Mouse (Mus musculus) liver, embryonic 14.5 days (tissue): ENCODE results near the gene Atrnl1. TPM values are rescaled to one million over a fixed set of nuclear protein-coding genes. Genes with fewer than 3 reads are reported as not detected.

ENCODE experiments used
- ATAC-seq: fragments of 200-750 bp; cut with Nextera tagmentation; 2 replicates; pipeline ENCODE4 v1.8.0; 2017; ENCODE audit warnings: moderate number of reproducible peaks, mild to moderate bottlenecking, moderate library complexity; ENCODE audit not compliant: insufficient read depth
- DNase-seq, 3 experiments: peaks; one replicate each; pipeline ENCODE4 v3.0.0-alpha.2; 2012 to 2013; ENCODE audit warnings: low read depth in 3 of 3, low spot score in 3 of 3
- H3K27ac ChIP-seq: fragments of 300-500 bp; sonication (generic); 2 replicates; pipeline ENCODE4 v1.5.1; 2014; ENCODE audit warnings: moderate library complexity, mild to moderate bottlenecking, control low read depth, inconsistent platforms
- H3K27me3 ChIP-seq: fragments of 300-500 bp; sonication (generic); 2 replicates; pipeline ENCODE4 v1.6.1; 2014; ENCODE audit warnings: mild to moderate bottlenecking, low read length, moderate library complexity; ENCODE audit not compliant: control insufficient read depth, insufficient read depth
- H3K36me3 ChIP-seq: fragments of 300-500 bp; sonication (generic); replicated peaks from 2 replicates; pipeline ENCODE4 v1.6.1; 2014; ENCODE audit warnings: low read depth; ENCODE audit not compliant: control insufficient read depth, insufficient read depth
- H3K4me1 ChIP-seq, 2 experiments: fragments of 200-500 bp in 1 of 2; fragments of 300-500 bp in 1 of 2; sonication (generic) in 1 of 2; replicated peaks; 2 replicates each; pipeline ENCODE4 v1.6.1; 2012 to 2014; ENCODE audit warnings: antibody characterized with exemption in 1 of 2, inconsistent platforms in 1 of 2, low read length in 1 of 2; ENCODE audit not compliant: control insufficient read depth in 2 of 2, insufficient read depth in 2 of 2
- H3K4me2 ChIP-seq: fragments of 300-500 bp; sonication (generic); 2 replicates; pipeline ENCODE4 v1.6.1; 2014; ENCODE audit warnings: low read depth, mild to moderate bottlenecking, control low read depth, moderate library complexity
- H3K4me3 ChIP-seq, 2 experiments: fragments of 200-500 bp in 1 of 2; fragments of 300-500 bp in 1 of 2; sonication (generic) in 1 of 2; 2 replicates each; pipeline ENCODE4 v1.5.1; 2012 to 2014; ENCODE audit warnings: low read depth in 2 of 2, low read length in 2 of 2, mild to moderate bottlenecking in 2 of 2, control low read depth in 1 of 2, inconsistent platforms in 1 of 2, moderate library complexity in 1 of 2; ENCODE audit not compliant: insufficient read depth in 1 of 2
- H3K9ac ChIP-seq: fragments of 300-500 bp; sonication (generic); replicated peaks from 2 replicates; pipeline ENCODE4 v1.6.1; 2014; ENCODE audit warnings: mild to moderate bottlenecking, control low read depth, moderate library complexity
- H3K9me3 ChIP-seq: fragments of 300-500 bp; sonication (generic); 2 replicates; pipeline ENCODE4 v1.6.1; 2016; ENCODE audit warnings: low read length, mixed read lengths; ENCODE audit not compliant: control insufficient read depth
- CTCF ChIP-seq: IDR thresholded peaks from 2 replicates; pipeline ENCODE4 v1.5.1; 2016; ENCODE audit warnings: antibody characterized with exemption, low read depth, control low read depth
- EP300 ChIP-seq: IDR thresholded peaks from 2 replicates; pipeline ENCODE4 v1.6.1; 2016; ENCODE audit warnings: antibody characterized with exemption, low read depth
- WGBS: fragments of 180-500 bp; shearing (Covaris S2); extraction: QIAGEN DNeasy Blood & Tissue Kit; methylation state at CpG from one replicate; pipeline ENCODE4 v1.1.7; 2014; ENCODE audit not compliant: insufficient replicate concordance; 5-methylcytosine and 5-hydroxymethylcytosine counted together
- polyA plus RNA-seq, 2 experiments: library from polyadenylated mRNA; depleted of rRNA in 1 of 2; stranded (reverse) in 1 of 2; unstranded in 1 of 2; fragments of >200 nt; fragmentation: Nextera tagmentation in 1 of 2; extraction: Ambion mirVana in 1 of 2; gene quantifications; 2 replicates each; pipeline versions ENCODE4 v1.2.1 to v1.2.3; 2012 to 2014

Atrnl1 gene
- polyA plus RNA-seq, 2 experiments = 0.46 to 1.3 TPM

DNA sequence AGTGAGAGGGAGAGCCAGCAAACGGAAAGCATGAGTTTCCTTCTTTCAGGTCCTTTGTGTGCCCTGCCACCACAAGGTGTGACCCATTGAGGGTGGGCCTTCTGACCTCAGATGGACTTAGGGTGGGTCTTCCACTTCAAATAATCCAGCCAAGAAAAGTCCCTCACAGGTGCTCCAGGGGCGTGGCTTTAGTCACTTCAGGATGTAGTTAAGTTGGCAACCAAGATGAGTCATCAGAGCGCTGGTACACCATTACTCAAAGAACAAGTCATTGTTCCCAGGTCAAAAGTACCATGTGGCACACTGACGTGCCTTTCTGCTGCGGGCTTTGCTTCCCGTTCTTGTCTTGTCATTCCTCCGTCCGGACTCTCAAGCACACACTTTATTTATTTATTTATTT lies 16.4 kb downstream of the Atrnl1 start:
- Histone ChIP-seq H3K27me3 (no peaks in the 10 kb centered on the region), H3K36me3 (no peaks in the 10 kb centered on the region), H3K4me3 (no peak overlapping the region), H3K4me1 (no peaks in the 10 kb centered on the region), H3K9me3 (no peaks in the 10 kb centered on the region), H3K27ac (no peak overlapping the region), H3K4me2 (no peak overlapping the region), H3K9ac (no peak overlapping the region)
- WGBS = 77% methylated on average over 8 of the region's 8 CpGs
- no peak for TF ChIP-seq EP300
- TF ChIP-seq CTCF = no peak
- DNase-seq = no peak
- ATAC-seq = no peak

GRCm38 (mm10) chr19:57642536-57642935 lies 31.7 kb downstream of the Atrnl1 start:
- 90% methylated on average over 21 of the region's 21 CpGs for WGBS

GRCm38 (mm10) chr19:57642980-57643379 lies 32.1 kb downstream of the Atrnl1 start:
- 56% methylated on average over 2 of the region's 2 CpGs for WGBS
- H3K27ac ChIP-seq = no peak overlapping the region
- no peak overlapping the region for H3K4me2 ChIP-seq
- no peaks in the 10 kb centered on the region for H3K4me1 ChIP-seq
- no peak overlapping the region for H3K4me3 ChIP-seq
- H3K9ac ChIP-seq = no peak overlapping the region
- no peaks in the 10 kb centered on the region for H3K27me3 ChIP-seq
- TF ChIP-seq EP300 = no peak
- DNase-seq (peak; percentile 14 to 19 (median 17)), ATAC-seq (no peak)
- no peaks in the 10 kb centered on the region for H3K9me3 ChIP-seq
- H3K36me3 ChIP-seq = no peaks in the 10 kb centered on the region

More at GRCm38 (mm10) chr19:57642536-57642935, 31.7 kb downstream of the Atrnl1 start:
- H3K4me3 ChIP-seq = no peak overlapping the region
- no peak for DNase-seq
- H3K36me3 ChIP-seq = no peaks in the 10 kb centered on the region
- H3K4me2 ChIP-seq = no peak overlapping the region
- no peaks in the 10 kb centered on the region for H3K27me3 ChIP-seq
- no peak for ATAC-seq
- no peaks in the 10 kb centered on the region for H3K4me1 ChIP-seq
- TF ChIP-seq EP300 (no peak), CTCF (no peak)
- no peak overlapping the region for H3K9ac ChIP-seq
- H3K9me3 ChIP-seq = no peaks in the 10 kb centered on the region
- no peak overlapping the region for H3K27ac ChIP-seq

DNA sequence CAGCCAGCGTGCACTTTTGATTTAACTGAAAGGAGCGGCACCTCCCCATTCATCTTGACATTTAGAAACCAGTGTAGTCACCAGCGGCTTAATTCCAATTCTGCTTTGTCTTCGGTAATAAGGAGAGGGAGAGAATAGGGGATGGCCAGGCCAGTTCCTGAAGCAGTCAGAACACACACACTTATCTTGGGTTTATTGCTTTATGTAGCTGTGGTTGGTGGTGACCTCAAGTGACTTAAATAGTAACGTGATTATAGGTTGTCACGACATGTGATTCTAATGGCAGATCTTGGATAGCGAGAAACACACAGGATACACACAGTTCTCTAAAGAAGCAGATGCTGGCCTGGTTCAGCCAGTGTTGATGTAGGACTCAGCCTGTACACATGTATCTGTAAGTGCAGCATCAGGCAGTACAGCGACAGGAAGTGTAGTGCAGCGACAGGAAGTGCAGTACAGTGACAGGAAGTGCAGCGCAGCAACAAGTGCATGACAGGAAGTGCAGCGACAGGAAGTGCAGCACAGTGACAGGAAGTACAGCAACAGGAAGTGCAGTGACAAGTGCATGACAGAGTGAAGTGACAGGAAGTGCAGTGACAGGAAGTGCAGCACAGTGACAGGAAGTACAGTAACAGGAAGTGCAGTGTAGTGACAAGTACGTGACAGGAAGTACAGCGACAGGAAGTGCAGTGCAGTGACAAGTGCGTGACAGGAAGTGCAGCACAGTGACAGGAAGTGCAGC lies 37.5 kb downstream of the Atrnl1 start:
- no peaks in the 10 kb centered on the region for H3K4me1 ChIP-seq
- H3K27me3 ChIP-seq = no peaks in the 10 kb centered on the region
- TF ChIP-seq EP300 (no peak), CTCF (no peak)
- no peak overlapping the region for H3K9ac ChIP-seq
- 76% methylated on average over 14 of the region's 14 CpGs for WGBS
- no peak overlapping the region for H3K27ac ChIP-seq
- no peak overlapping the region for H3K4me2 ChIP-seq
- no peaks in the 10 kb centered on the region for H3K9me3 ChIP-seq
- no peak overlapping the region for H3K4me3 ChIP-seq
- ATAC-seq (no peak), DNase-seq (no peak)
- H3K36me3 ChIP-seq = no peaks in the 10 kb centered on the region

GRCm38 (mm10) chr19:57648944-57649271 lies 38.1 kb downstream of the Atrnl1 start:
- 91% methylated on average over 4 of the region's 4 CpGs for WGBS
- H3K4me3 ChIP-seq = no peak overlapping the region
- TF ChIP-seq EP300 (no peak), CTCF (no peak)
- no peak overlapping the region for H3K9ac ChIP-seq
- no peaks in the 10 kb centered on the region for H3K27me3 ChIP-seq
- no peak overlapping the region for H3K27ac ChIP-seq
- H3K9me3 ChIP-seq = no peaks in the 10 kb centered on the region
- H3K4me1 ChIP-seq = no peaks in the 10 kb centered on the region
- no peak overlapping the region for H3K4me2 ChIP-seq
- DNase-seq (no peak), ATAC-seq (no peak)
- no peaks in the 10 kb centered on the region for H3K36me3 ChIP-seq
